Mouse (Mus musculus): ENCODE results near the gene Hspb9.

Gene Hspb9

GRCm38 (mm10) chr11:100735134-100735865 is 21.6 kb downstream of the Hspb9 start:
- DNase-seq = no peak

- peak in 1 of 2 experiments; percentile 23 for DNase-seq
Observed at GRCm38 (mm10) chr11:100735954-100736745, 22.5 kb downstream of the Hspb9 start.

- DNase-seq = no peak
Observed at GRCm38 (mm10) chr11:100736746-100737080, 23.1 kb downstream of the Hspb9 start.

- no peak for DNase-seq
Observed at GRCm38 (mm10) chr11:100737105-100737733, 23.6 kb downstream of the Hspb9 start.

GRCm38 (mm10) chr11:100738066-100738604 is 24.5 kb downstream of the Hspb9 start, which contains the start of gene Rab5c:
TSS of gene Rab5c (minus strand) at chr11:100738215.
- peak; percentile 94 to 97 for DNase-seq

- no peak for DNase-seq
Observed at GRCm38 (mm10) chr11:100738749-100739148, 25.1 kb downstream of the Hspb9 start.

- DNase-seq = no peak
Observed at GRCm38 (mm10) chr11:100741348-100741747, 27.7 kb downstream of the Hspb9 start.

- DNase-seq = peak in 1 of 2 experiments; percentile 54
Observed at GRCm38 (mm10) chr11:100745085-100745484, 31.4 kb downstream of the Hspb9 start.

- no peak for DNase-seq
Observed at GRCm38 (mm10) chr11:100746546-100746945, 32.9 kb downstream of the Hspb9 start.

- no peak for DNase-seq
Observed at GRCm38 (mm10) chr11:100747114-100747513, 33.5 kb downstream of the Hspb9 start.

GRCm38 (mm10) chr11:100748620-100749019 is 35.0 kb downstream of the Hspb9 start:
- DNase-seq = no peak

- DNase-seq = no peak
Observed at GRCm38 (mm10) chr11:100749469-100749868, 35.8 kb downstream of the Hspb9 start.

- DNase-seq = no peak
Observed at GRCm38 (mm10) chr11:100750127-100750526, 36.5 kb downstream of the Hspb9 start.

- no peak for DNase-seq
Observed at GRCm38 (mm10) chr11:100752294-100752693, 38.6 kb downstream of the Hspb9 start.

- DNase-seq = no peak
Observed at GRCm38 (mm10) chr11:100754021-100754692, 40.5 kb downstream of the Hspb9 start.

GRCm38 (mm10) chr11:100754693-100755057 is 41.0 kb downstream of the Hspb9 start:
- no peak for DNase-seq

GRCm38 (mm10) chr11:100756476-100756875 is 42.8 kb downstream of the Hspb9 start:
- DNase-seq = no peak

GRCm38 (mm10) chr11:100757566-100757965 is 43.9 kb downstream of the Hspb9 start:
- DNase-seq = no peak

GRCm38 (mm10) chr11:100758707-100759610 is 45.3 kb downstream of the Hspb9 start:
- peak in 1 of 2 experiments; percentile 43 for DNase-seq

- DNase-seq = peak; percentile 68 to 69
Observed at GRCm38 (mm10) chr11:100759611-100760233, 46.1 kb downstream of the Hspb9 start, which contains the start of gene Kcnh4. TSS of gene Kcnh4 (minus strand) at chr11:100759942.

GRCm38 (mm10) chr11:100761547-100762045 is 47.9 kb downstream of the Hspb9 start:
- DNase-seq = peak; percentile 63 to 78
